Mouse (Mus musculus) heart, embryonic 13.5 days (tissue): ENCODE measurements at regions not wholly inside any gene's neighbourhood (a gene's known extent, or its start where the extent isn't known, plus 50 kb on each side); places are given as distances from the start of the nearest gene placed in this dataset.

Source experiments
- ATAC-seq: fragments of 200-750 bp; cut with Nextera tagmentation; 2 replicates; pipeline ENCODE4 v1.8.0; 2017; ENCODE audit warnings: moderate TSS enrichment; ENCODE audit not compliant: insufficient number of reproducible peaks, low FRiP score, low TSS enrichment; ENCODE audit errors: extremely low read depth
- H3K27ac ChIP-seq: fragments of 300-500 bp; sonication (generic); replicated peaks from 2 replicates; pipeline ENCODE4 v1.5.1; 2015; ENCODE audit warnings: moderate library complexity, mild to moderate bottlenecking, inconsistent platforms
- H3K27me3 ChIP-seq: fragments of 300-500 bp; sonication (generic); replicated peaks from 2 replicates; pipeline ENCODE4 v1.6.1; 2015; ENCODE audit warnings: mild to moderate bottlenecking, inconsistent platforms
- H3K36me3 ChIP-seq: fragments of 300-500 bp; sonication (generic); 2 replicates; pipeline ENCODE4 v1.6.1; 2015; ENCODE audit warnings: mild to moderate bottlenecking, inconsistent platforms
- H3K4me1 ChIP-seq: fragments of 300-500 bp; sonication (generic); 2 replicates; pipeline ENCODE4 v1.6.1; 2015; ENCODE audit warnings: inconsistent platforms
- H3K4me2 ChIP-seq: fragments of 300-500 bp; sonication (generic); 2 replicates; pipeline ENCODE4 v1.6.1; 2015; ENCODE audit warnings: inconsistent platforms, mild to moderate bottlenecking, moderate library complexity
- H3K4me3 ChIP-seq: fragments of 300-500 bp; sonication (generic); 2 replicates; pipeline ENCODE4 v1.5.1; 2015; ENCODE audit warnings: moderate library complexity, mild to moderate bottlenecking, inconsistent platforms
- H3K9ac ChIP-seq: fragments of 300-500 bp; sonication (generic); 2 replicates; pipeline ENCODE4 v1.6.1; 2015; ENCODE audit warnings: inconsistent platforms, mild to moderate bottlenecking, moderate library complexity
- H3K9me3 ChIP-seq: fragments of 300-500 bp; sonication (generic); 2 replicates; pipeline ENCODE4 v1.6.1; 2016; ENCODE audit warnings: inconsistent platforms
- WGBS: fragments of 180-500 bp; shearing (Covaris S2); methylation state at CpG from one replicate; pipeline ENCODE4 v1.1.7; 2015; ENCODE audit warnings: mixed read lengths; 5-methylcytosine and 5-hydroxymethylcytosine counted together

- WGBS: 76% methylated on average over 7 of the region's 7 CpGs
- no peak overlapping the region for H3K4me2 ChIP-seq
These were observed 107.9 kb upstream of the Ofcc1 start for GRCm38 (mm10) chr13:40469162-40469561.

GRCm38 (mm10) chr13:40453360-40453759, 92.1 kb upstream of the Ofcc1 start:
- ATAC-seq: no peak
- WGBS: 81% methylated on average over 2 of the region's 2 CpGs
- H3K27ac ChIP-seq: no peak overlapping the region

More at GRCm38 (mm10) chr13:40469162-40469561, 107.9 kb upstream of the Ofcc1 start:
- Histone ChIP-seq H3K9me3 (no peaks in the 10 kb centered on the region), H3K36me3 (no peaks in the 10 kb centered on the region), H3K4me3 (no peak overlapping the region), H3K27me3 (no peaks in the 10 kb centered on the region), H3K27ac (no peak overlapping the region), H3K9ac (no peak overlapping the region), H3K4me1 (no peaks in the 10 kb centered on the region)
- no peak for ATAC-seq

GRCm38 (mm10) chr13:40429831-40430230, 68.6 kb upstream of the Ofcc1 start:
- WGBS: 78% methylated on average over 8 of the region's 8 CpGs
- no peaks in the 10 kb centered on the region for H3K36me3 ChIP-seq

More at GRCm38 (mm10) chr13:40453360-40453759, 92.1 kb upstream of the Ofcc1 start:
- H3K4me3 ChIP-seq: no peak overlapping the region
- no peaks in the 10 kb centered on the region for H3K36me3 ChIP-seq
- H3K9ac ChIP-seq: no peak overlapping the region
- H3K4me1 ChIP-seq: no peaks in the 10 kb centered on the region
- H3K4me2 ChIP-seq: no peak overlapping the region
- no peaks in the 10 kb centered on the region for H3K27me3 ChIP-seq
- H3K9me3 ChIP-seq: no peaks in the 10 kb centered on the region

GRCm38 (mm10) chr13:40423051-40423450, 61.8 kb upstream of the Ofcc1 start:
- ATAC-seq: no peak
- Histone ChIP-seq H3K4me2 (no peak overlapping the region), H3K4me1 (no peaks in the 10 kb centered on the region), H3K4me3 (no peak overlapping the region), H3K27me3 (no peaks in the 10 kb centered on the region), H3K36me3 (no peaks in the 10 kb centered on the region), H3K27ac (no peak overlapping the region), H3K9ac (no peak overlapping the region), H3K9me3 (no peaks in the 10 kb centered on the region)
- 80% methylated on average over 3 of the region's 3 CpGs for WGBS

More at GRCm38 (mm10) chr13:40429831-40430230, 68.6 kb upstream of the Ofcc1 start:
- Histone ChIP-seq H3K27me3 (no peaks in the 10 kb centered on the region), H3K4me2 (no peak overlapping the region), H3K9me3 (no peaks in the 10 kb centered on the region), H3K4me3 (no peak overlapping the region), H3K27ac (no peak overlapping the region), H3K9ac (no peak overlapping the region), H3K4me1 (no peaks in the 10 kb centered on the region)
- ATAC-seq: no peak

- Histone ChIP-seq H3K27me3 (no peaks in the 10 kb centered on the region), H3K4me2 (no peak overlapping the region), H3K27ac (no peak overlapping the region), H3K4me3 (no peak overlapping the region), H3K9me3 (no peaks in the 10 kb centered on the region), H3K36me3 (no peaks in the 10 kb centered on the region), H3K4me1 (no peaks in the 10 kb centered on the region), H3K9ac (no peak overlapping the region)
- no peak for ATAC-seq
- WGBS: 65% methylated on average over 3 of the region's 3 CpGs
These were observed 56.6 kb upstream of the Ofcc1 start for GRCm38 (mm10) chr13:40417856-40418255.

GRCm38 (mm10) chr13:40413074-40413473, 51.8 kb upstream of the Ofcc1 start:
- Histone ChIP-seq H3K4me3 (no peak overlapping the region), H3K4me1 (no peaks in the 10 kb centered on the region), H3K4me2 (no peak overlapping the region), H3K27ac (no peak overlapping the region), H3K9me3 (no peaks in the 10 kb centered on the region), H3K36me3 (no peaks in the 10 kb centered on the region), H3K27me3 (no peaks in the 10 kb centered on the region), H3K9ac (no peak overlapping the region)
- WGBS: 82% methylated on average over 11 of the region's 11 CpGs
- no peak for ATAC-seq
